Mouse (Mus musculus) liver, postnatal 0 days (tissue): ENCODE measurements around the gene Hist1h2af. TPM values are rescaled to one million over a fixed set of nuclear protein-coding genes. Genes with fewer than 3 reads are reported as not detected.
"Not testable (repeated sequence)": the region's sequence is repeated elsewhere in the genome, so short reads cannot be mapped to it uniquely, and the experiment has no call there.

Source experiments
- ATAC-seq: fragments of 200-750 bp; cut with Nextera tagmentation; 2 replicates; pipeline ENCODE4 v1.8.0; 2017; ENCODE audit warnings: mild to moderate bottlenecking, moderate library complexity
- DNase-seq: peaks from one replicate; pipeline ENCODE4 v3.0.0-alpha.2; 2016
- H3K27ac ChIP-seq: fragments of 300-500 bp; sonication (generic); 2 replicates; pipeline ENCODE4 v1.5.1; 2014; ENCODE audit warnings: antibody characterized with exemption, moderate library complexity, mild to moderate bottlenecking, low read depth
- H3K27me3 ChIP-seq: fragments of 300-500 bp; sonication (generic); 2 replicates; pipeline ENCODE4 v1.6.1; 2014; ENCODE audit warnings: low read length, control low read depth, mixed read lengths; ENCODE audit not compliant: insufficient read depth
- H3K36me3 ChIP-seq: fragments of 300-500 bp; sonication (generic); replicated peaks from 2 replicates; pipeline ENCODE4 v1.6.1; 2014; ENCODE audit warnings: mild to moderate bottlenecking, control low read depth, low read length, moderate library complexity, mixed read lengths; ENCODE audit not compliant: insufficient read depth
- H3K4me1 ChIP-seq: fragments of 300-500 bp; sonication (generic); 2 replicates; pipeline ENCODE4 v1.6.1; 2014; ENCODE audit warnings: antibody characterized with exemption, mild to moderate bottlenecking, control low read depth; ENCODE audit not compliant: insufficient read depth
- H3K4me2 ChIP-seq: fragments of 300-500 bp; sonication (generic); 2 replicates; pipeline ENCODE4 v1.6.1; 2014; ENCODE audit warnings: low read depth, mild to moderate bottlenecking, low read length, moderate library complexity, mixed read lengths
- H3K4me3 ChIP-seq: fragments of 300-500 bp; sonication (generic); 2 replicates; pipeline ENCODE4 v1.5.1; 2014; ENCODE audit warnings: low read depth, low read length
- H3K9ac ChIP-seq: fragments of 300-500 bp; sonication (generic); replicated peaks from 2 replicates; pipeline ENCODE4 v1.6.1; 2014; ENCODE audit warnings: mild to moderate bottlenecking, moderate library complexity
- H3K9me3 ChIP-seq: fragments of 300-500 bp; sonication (generic); 2 replicates; pipeline ENCODE4 v1.6.1; 2016; ENCODE audit warnings: mild to moderate bottlenecking, control low read depth, low read length, mixed read lengths
- CTCF ChIP-seq: sonication (generic); IDR thresholded peaks from 2 replicates; pipeline ENCODE4 v1.5.1; 2016; ENCODE audit warnings: antibody characterized with exemption, low read depth
- EP300 ChIP-seq: IDR thresholded peaks from 2 replicates; pipeline ENCODE4 v1.6.1; 2016; ENCODE audit warnings: antibody characterized with exemption, low read depth, mild to moderate bottlenecking
- WGBS: fragments of 180-500 bp; shearing (Covaris S2); extraction: QIAGEN DNeasy Blood & Tissue Kit; methylation state at CpG from one replicate; pipeline ENCODE4 v1.1.7; 2014; ENCODE audit not compliant: insufficient replicate concordance; 5-methylcytosine and 5-hydroxymethylcytosine counted together
- polyA plus RNA-seq: library from polyadenylated mRNA; unstranded; fragments of >200 nt; fragmentation: Nextera tagmentation; extraction: Ambion mirVana; gene quantifications from 2 replicates; pipeline ENCODE4 v1.2.1, GENCODE M21; 2015

Gene Hist1h2af
- 9.7 and 9.8 TPM in 2 replicates for polyA plus RNA-seq

GRCm38 (mm10) chr13:23533560-23534367 is at the start of gene Hist1h2af:
Gene Hist1h2af, plus strand, starts transcription at chr13:23533906.
- Histone ChIP-seq H3K9ac (peak within 1 kb of the TSS; percentile 87), H3K4me2 (peak within 1 kb of the TSS; percentile 80), H3K27ac (peak within 1 kb of the TSS; percentile 99), H3K4me1 (peaks cover 20% of the 10 kb centered on the region), H3K4me3 (peak within 1 kb of the TSS; percentile 66)
- ATAC-seq (peak; percentile 33), DNase-seq (peak; percentile 83)
- not testable (repeated sequence) for H3K36me3 ChIP-seq, H3K27me3 ChIP-seq, H3K9me3 ChIP-seq
- 0% methylated on average over 23 of the region's 53 CpGs for WGBS
- TF ChIP-seq EP300: peak; percentile 51; the same call in 1 of the 2 replicates

GRCm38 (mm10) chr13:23485271-23485670 is 48.4 kb upstream of the Hist1h2af start:
- no peak for ATAC-seq

DNA sequence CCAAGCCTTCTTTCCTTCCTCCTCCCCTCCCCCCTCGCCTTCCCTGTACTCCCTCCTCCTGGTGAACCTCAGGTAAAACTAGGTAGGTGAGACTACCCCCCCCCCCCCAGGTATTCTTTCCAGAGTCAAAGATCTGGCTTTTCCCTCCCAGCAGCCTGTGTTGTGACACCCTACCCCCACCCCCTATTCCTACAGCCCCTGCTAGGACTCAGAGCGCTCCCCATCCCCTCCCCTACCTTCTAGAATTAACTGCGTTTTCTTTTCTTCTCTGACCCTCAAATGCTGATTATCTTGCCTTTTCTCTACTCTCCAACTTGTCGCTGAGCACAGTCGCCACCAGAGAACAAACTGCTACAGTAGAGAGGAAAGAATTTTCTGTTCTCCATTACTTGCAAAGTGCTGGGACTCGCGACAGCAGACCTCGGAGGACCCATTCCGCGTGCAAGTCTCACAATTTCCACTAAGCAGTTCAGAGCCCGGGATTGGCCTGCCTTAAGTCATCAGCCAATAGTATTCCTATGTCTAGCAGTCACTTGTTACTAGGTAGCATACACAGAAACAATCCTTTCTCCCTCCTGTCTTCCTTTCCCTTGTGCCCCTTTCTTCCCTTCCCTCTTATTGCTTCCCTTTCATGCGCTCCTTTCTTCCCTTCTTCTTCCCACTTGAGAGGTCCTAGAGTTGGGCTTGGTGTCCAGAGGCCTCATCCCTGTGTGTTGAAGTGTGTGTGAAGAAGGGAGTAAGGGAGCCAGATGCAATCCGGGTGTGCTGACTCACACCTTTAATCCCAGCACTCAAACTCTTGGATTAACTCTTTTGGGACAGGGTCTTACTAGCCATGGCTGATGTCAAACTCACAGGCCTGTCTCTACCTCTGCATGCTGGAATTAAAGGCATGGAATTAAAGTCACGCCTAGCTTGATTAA is 45.0 kb upstream of the Hist1h2af start, which contains the start of gene Btn2a2:
Btn2a2 (minus strand) TSS at position 458 of the 923 bp plus-strand sequence.
- H3K9ac ChIP-seq: no peak within 1 kb of the TSS
- DNase-seq (peak; percentile 53), ATAC-seq (peak; percentile 85)
- peak within 1 kb of the TSS; percentile 55 for H3K4me2 ChIP-seq
- H3K4me3 ChIP-seq: 0 out of 2 replicates have a peak within 1 kb of the TSS, but pooled peaks have one; percentile 10
- H3K9me3 ChIP-seq: no peaks in the 10 kb centered on the region
- TF ChIP-seq EP300 (no peak), CTCF (no peak)
- H3K27me3 ChIP-seq: 0 out of 2 replicates have a peak, but pooled peaks cover 5% of the 10 kb centered on the region
- WGBS: 5% methylated on average over 13 of the region's 14 CpGs
- H3K36me3 ChIP-seq: no peaks in the 10 kb centered on the region
- H3K27ac ChIP-seq: no peak within 1 kb of the TSS
- peaks cover 10% of the 10 kb centered on the region for H3K4me1 ChIP-seq

More at GRCm38 (mm10) chr13:23485271-23485670, 48.4 kb upstream of the Hist1h2af start:
- no peaks in the 10 kb centered on the region for H3K9me3 ChIP-seq
- no peaks in the 10 kb centered on the region for H3K36me3 ChIP-seq
- H3K4me2 ChIP-seq: no peak overlapping the region
- H3K9ac ChIP-seq: no peak overlapping the region
- no peak for DNase-seq
- H3K4me1 ChIP-seq: peaks cover 4% of the 10 kb centered on the region; the same call in 1 of the 2 replicates
- TF ChIP-seq CTCF (no peak), EP300 (no peak)
- 0 out of 2 replicates have a peak, but pooled peaks cover 5% of the 10 kb centered on the region for H3K27me3 ChIP-seq
- H3K27ac ChIP-seq: no peak overlapping the region
- WGBS: 40% methylated on average over 5 of the region's 5 CpGs
- H3K4me3 ChIP-seq: no peak overlapping the region

GRCm38 (mm10) chr13:23490863-23491262 is 42.8 kb upstream of the Hist1h2af start:
- Histone ChIP-seq H3K4me1 (peaks cover 10% of the 10 kb centered on the region), H3K9me3 (no peaks in the 10 kb centered on the region), H3K27me3 (0 out of 2 replicates have a peak, but pooled peaks cover 5% of the 10 kb centered on the region), H3K36me3 (no peaks in the 10 kb centered on the region), H3K9ac (no peak overlapping the region), H3K4me2 (no peak overlapping the region), H3K4me3 (no peak overlapping the region), H3K27ac (no peak overlapping the region)
- no peak for TF ChIP-seq CTCF
- TF ChIP-seq EP300: no peak
- DNase-seq (no peak), ATAC-seq (no peak)
- 46% methylated on average over 1 of the region's 1 CpGs for WGBS

- no peak overlapping the region for H3K4me3 ChIP-seq
- no peak overlapping the region for H3K9ac ChIP-seq
- H3K9me3 ChIP-seq: no peaks in the 10 kb centered on the region
- ATAC-seq (no peak), DNase-seq (no peak)
- H3K27ac ChIP-seq: no peak overlapping the region
- 0 out of 2 replicates have a peak, but pooled peaks cover 5% of the 10 kb centered on the region for H3K27me3 ChIP-seq
- 22% methylated on average over 1 of the region's 1 CpGs for WGBS
- H3K4me2 ChIP-seq: no peak overlapping the region
- 0 out of 2 replicates have a peak, but pooled peaks have one; percentile 37 for TF ChIP-seq EP300
- TF ChIP-seq CTCF: no peak
- H3K36me3 ChIP-seq: no peaks in the 10 kb centered on the region
- peaks cover 10% of the 10 kb centered on the region for H3K4me1 ChIP-seq
Measured at GRCm38 (mm10) chr13:23491263-23491662, 42.4 kb upstream of the Hist1h2af start.
